In genomic region chr19:3265180-3265579, GRCm38 (mm10) we compare ENCODE assay signal across 16 mouse cellular contexts. TPM values are rescaled to one million over a fixed set of nuclear protein-coding genes. Genes with fewer than 3 reads are reported as not detected.
DNase-seq lines count a peak whose midpoint lies in the region; ATAC-seq lines count a peak whose summit lies in the region.
"Had no signal": no experiment of that assay in that cellular context is flagged by ENCODE, and none has a peak within 500 bp of the region (broad histone marks: within the 10 kb centered on the region; RNA-seq: fewer than 3 reads in every experiment).

No protein-coding gene starts in this region.

- no peak overlapping the region for H3K4me2 ChIP-seq in liver, embryonic 11.5 days
- H3K4me2 ChIP-seq: heart, embryonic 11.5 days; liver, embryonic 13.5 days; midbrain, embryonic 15.5 days had no signal

- peak; percentile 54 for DNase-seq in heart, embryonic 10.5 days (ENCODE audit: low spot score)
- DNase-seq in heart, postnatal 25 days (ENCODE audit: low spot score), result no peak
- DNase-seq in layer of hippocampus, postnatal 10 days (ENCODE audit: low spot score in 2 of 2), result peak; percentile 2 to 9
- DNase-seq in layer of hippocampus, postnatal 36 days, result no peak
- peak; percentile 1 to 8 for DNase-seq in spleen, postnatal 10 days (ENCODE audit: low spot score in 2 of 2)
- DNase-seq in spleen, postnatal 36 days (ENCODE audit: low spot score in 2 of 2), result no peak
- DNase-seq in liver, embryonic 11.5 days (ENCODE audit: low spot score), result peak; percentile 25
- DNase-seq in cerebellum, adult 11 months, result no peak
- DNase-seq: cerebellum, postnatal 10 days; liver, embryonic 13.5 days; thymus, adult 2 months had no signal

- H3K4me3 ChIP-seq in heart, embryonic 10.5 days, result no peak overlapping the region
- H3K4me3 ChIP-seq in liver, embryonic 11.5 days (ENCODE audit: low read depth, low read length), result no peak overlapping the region
- H3K4me3 ChIP-seq: layer of hippocampus, adult 2 months; liver, embryonic 13.5 days; midbrain, embryonic 15.5 days had no signal

- H3K4me1 ChIP-seq in heart, embryonic 10.5 days, result no peaks in the 10 kb centered on the region
- no peaks in the 10 kb centered on the region for H3K4me1 ChIP-seq in liver, embryonic 11.5 days (replicated peaks; ENCODE audit: control insufficient read depth, insufficient read depth, low read length)
- H3K4me1 ChIP-seq: liver, embryonic 13.5 days; midbrain, embryonic 15.5 days had no signal

- no peak for ATAC-seq in liver, embryonic 11.5 days (replicated peaks; ENCODE audit: low FRiP score)
- ATAC-seq: hindbrain, embryonic 16.5 days; lung, postnatal 0 days; midbrain, embryonic 15.5 days had no signal

- H3K9ac ChIP-seq in liver, embryonic 11.5 days (ENCODE audit: low read depth, low read length), result no peak overlapping the region
- H3K9ac ChIP-seq: liver, embryonic 13.5 days; midbrain, embryonic 15.5 days had no signal

- intact Hi-C loops in heart, postnatal 25 days (cut with DNase I), result no loop called here

- H3K27ac ChIP-seq in heart, embryonic 10.5 days, result no peak overlapping the region
- no peak overlapping the region for H3K27ac ChIP-seq in liver, embryonic 11.5 days (ENCODE audit: low read depth, low read length)
- H3K27ac ChIP-seq: layer of hippocampus, adult 2 months; liver, embryonic 13.5 days; midbrain, embryonic 15.5 days had no signal

- no peaks in the 10 kb centered on the region for H3K27me3 ChIP-seq in heart, embryonic 10.5 days (ENCODE audit: insufficient read depth, poor library complexity, severe bottlenecking)
- H3K27me3 ChIP-seq in liver, embryonic 11.5 days (replicated peaks; ENCODE audit: control insufficient read depth, insufficient read depth, low read length), result no peaks in the 10 kb centered on the region
- H3K27me3 ChIP-seq: liver, embryonic 13.5 days; midbrain, embryonic 15.5 days had no signal

- no peaks in the 10 kb centered on the region for H3K9me3 ChIP-seq in heart, embryonic 10.5 days
- no peaks in the 10 kb centered on the region for H3K9me3 ChIP-seq in liver, embryonic 11.5 days (ENCODE audit: control insufficient read depth, low read length)
- H3K9me3 ChIP-seq: liver, embryonic 13.5 days; midbrain, embryonic 15.5 days had no signal

- 92% methylated on average over 9 of the region's 9 CpGs for WGBS in heart, embryonic 10.5 days
- 93% methylated on average over 9 of the region's 9 CpGs for WGBS in liver, embryonic 11.5 days

- H3K36me3 ChIP-seq in heart, embryonic 10.5 days, result peaks cover 95% of the 10 kb centered on the region
- H3K36me3 ChIP-seq in liver, embryonic 11.5 days (ENCODE audit: control insufficient read depth, insufficient read depth, low read length), result peaks cover 32% of the 10 kb centered on the region

RNA-seq across cellular contexts. Expression of gene Mrpl21, which starts 17.5 kb away (rescaled TPM):
- polyA plus RNA-seq in heart, embryonic 10.5 days (2016; fragmentation: Nextera tagmentation; extraction: Ambion mirVana), result 114 and 118 TPM in 2 replicates
- total RNA-seq in heart, postnatal 25 days (2021), result 10 to 100 TPM; 93.9 to 96.1 TPM
- total RNA-seq in layer of hippocampus, postnatal 10 days (2021), result 10 to 100 TPM; 55.1 to 55.7 TPM
- total RNA-seq in layer of hippocampus, postnatal 36 days (2021), result 10 to 100 TPM; 50.8 to 52.3 TPM
- 154 and 156 TPM in 2 replicates for polyA plus RNA-seq in liver, embryonic 11.5 days (2014; fragmentation: Nextera tagmentation; extraction: Ambion mirVana)

RNA-seq across cellular contexts. Expression of gene Ighmbp2, which starts 17.6 kb away (rescaled TPM):
- 7.2 and 7.4 TPM in 2 replicates for polyA plus RNA-seq in heart, embryonic 10.5 days (2016; fragmentation: Nextera tagmentation; extraction: Ambion mirVana)
- 1 to 10 TPM; 2.4 to 2.8 TPM for total RNA-seq in heart, postnatal 25 days (2021)
- total RNA-seq in layer of hippocampus, postnatal 10 days (2021), result 10 to 100 TPM; 12.4 to 12.6 TPM
- total RNA-seq in layer of hippocampus, postnatal 36 days (2021), result 10 to 100 TPM in 1 of 2 experiments, 1 to 10 TPM in 1; 9.0 to 10.2 TPM
- 7.4 and 8.8 TPM in 2 replicates for polyA plus RNA-seq in liver, embryonic 11.5 days (2014; fragmentation: Nextera tagmentation; extraction: Ambion mirVana)

RNA-seq across cellular contexts. Expression of gene Cpt1a, which starts 57.0 kb away (rescaled TPM):
- polyA plus RNA-seq in heart, embryonic 10.5 days (2016; fragmentation: Nextera tagmentation; extraction: Ambion mirVana), result 7.1 and 12.5 TPM in 2 replicates
- 10 to 100 TPM; 60.2 to 60.5 TPM for total RNA-seq in heart, postnatal 25 days (2021)
- total RNA-seq in layer of hippocampus, postnatal 10 days (2021), result 10 to 100 TPM; 31.9 to 35.2 TPM
- 10 to 100 TPM; 20.5 to 23.3 TPM for total RNA-seq in layer of hippocampus, postnatal 36 days (2021)
- 15.0 and 15.8 TPM in 2 replicates for polyA plus RNA-seq in liver, embryonic 11.5 days (2014; fragmentation: Nextera tagmentation; extraction: Ambion mirVana)

Comparison
In these comparisons a context has a peak if more than half of its experiments do, and no peak if none do; other contexts are left out.
1. DNase-seq: peak in heart, embryonic 10.5 days (single experiment), layer of hippocampus, postnatal 10 days (2 of 2), spleen, postnatal 10 days (2 of 2) and liver, embryonic 11.5 days (single experiment); none in heart, postnatal 25 days (single experiment), layer of hippocampus, postnatal 36 days (0 of 2), spleen, postnatal 36 days (0 of 2) and cerebellum, adult 11 months (single experiment).